Mouse (Mus musculus) neural tube, embryonic 11.5 days (tissue): Measurements from ENCODE around the gene Snapc2. TPM values are rescaled to one million over a fixed set of nuclear protein-coding genes. Genes with fewer than 3 reads are reported as not detected.
A peak's percentile ranks its signal among the peaks of the same experiment; 100 is the strongest.
"Not testable (repeated sequence)": the region's sequence is repeated elsewhere in the genome, so short reads cannot be mapped to it uniquely, and the experiment has no call there.

Experiments used
- ATAC-seq: fragments of 200-750 bp; cut with Nextera tagmentation; 2 replicates; pipeline ENCODE4 v1.8.0; 2017; ENCODE audit warnings: moderate number of reproducible peaks, mild to moderate bottlenecking, moderate TSS enrichment, moderate library complexity; ENCODE audit not compliant: insufficient read depth, low FRiP score, low TSS enrichment
- DNase-seq: peaks from one replicate; pipeline ENCODE4 v3.0.0-alpha.2; 2015; ENCODE audit warnings: low spot score
- H3K27ac ChIP-seq: fragments of 300-500 bp; sonication (generic); 2 replicates; pipeline ENCODE4 v1.5.1; 2014; ENCODE audit warnings: low read depth, mild to moderate bottlenecking, low read length
- H3K27me3 ChIP-seq: fragments of 300-500 bp; sonication (generic); 2 replicates; pipeline ENCODE4 v1.6.1; 2014; ENCODE audit warnings: mild to moderate bottlenecking, low read length, mixed read lengths; ENCODE audit not compliant: control insufficient read depth, insufficient read depth
- H3K36me3 ChIP-seq: fragments of 300-500 bp; sonication (generic); 2 replicates; pipeline ENCODE4 v1.6.1; 2014; ENCODE audit warnings: mild to moderate bottlenecking, low read length, moderate library complexity, mixed read lengths; ENCODE audit not compliant: control insufficient read depth, insufficient read depth
- H3K4me1 ChIP-seq: fragments of 300-500 bp; sonication (generic); 2 replicates; pipeline ENCODE4 v1.6.1; 2014; ENCODE audit warnings: low read length, mixed read lengths; ENCODE audit not compliant: control insufficient read depth, insufficient read depth
- H3K4me2 ChIP-seq: fragments of 300-500 bp; sonication (generic); 2 replicates; pipeline ENCODE4 v1.6.1; 2014; ENCODE audit warnings: low read depth, mild to moderate bottlenecking, moderate library complexity
- H3K4me3 ChIP-seq: fragments of 300-500 bp; sonication (generic); 2 replicates; pipeline ENCODE4 v1.5.1; 2014; ENCODE audit warnings: low read depth, low read length
- H3K9ac ChIP-seq: fragments of 300-500 bp; sonication (generic); 2 replicates; pipeline ENCODE4 v1.6.1; 2014; ENCODE audit warnings: mild to moderate bottlenecking, low read length
- H3K9me3 ChIP-seq: fragments of 300-500 bp; sonication (generic); 2 replicates; pipeline ENCODE4 v1.6.1; 2016; ENCODE audit warnings: low read length; ENCODE audit not compliant: control insufficient read depth
- WGBS: fragments of 180-500 bp; shearing (Covaris S2); extraction: QIAGEN DNeasy Blood & Tissue Kit; methylation state at CpG from one replicate; pipeline ENCODE4 v1.1.7; 2014; 5-methylcytosine and 5-hydroxymethylcytosine counted together
- polyA plus RNA-seq: library from polyadenylated mRNA; unstranded; fragments of >200 nt; fragmentation: Nextera tagmentation; extraction: Ambion mirVana; gene quantifications from 2 replicates; pipeline ENCODE4 v1.2.1, GENCODE M21; 2014

Snapc2 gene
- polyA plus RNA-seq, 1 experiment from 2014 or later = 68.6 TPM

DNA sequence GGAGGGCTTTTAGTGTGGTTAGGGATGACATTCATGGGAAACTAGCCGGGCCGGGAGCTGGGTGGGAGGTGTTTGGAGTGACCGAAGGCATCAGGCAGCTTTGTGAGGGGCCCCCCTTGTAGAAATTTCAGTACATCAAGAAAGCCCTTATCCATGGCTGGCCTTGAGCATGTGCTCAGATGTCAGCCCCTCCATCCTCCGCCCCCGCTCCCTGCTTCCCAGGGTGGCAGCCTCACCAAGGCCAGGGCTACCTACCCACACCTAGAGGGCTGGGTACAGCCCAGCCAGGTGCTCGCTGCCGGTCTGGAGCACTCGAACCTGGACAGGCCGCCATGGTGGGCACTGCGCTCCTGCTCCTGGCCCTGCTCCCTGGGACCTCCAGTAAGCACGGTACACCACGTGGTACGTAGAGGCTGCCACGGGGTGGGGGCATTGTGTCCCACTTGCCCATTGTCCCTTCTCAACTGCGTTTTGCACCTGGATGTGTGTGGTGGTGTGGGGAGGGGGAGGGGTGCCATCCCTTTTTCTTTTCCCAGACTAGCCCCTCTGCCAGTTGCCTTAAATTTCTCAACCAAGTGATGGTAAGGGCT is 4.8 kb upstream of the Snapc2 start, which contains the start of gene Tgfbr3l:
Gene Tgfbr3l (plus strand): TSS at position 264 of the 590 bp plus-strand sequence.
- Histone ChIP-seq H3K27ac (no peak within 1 kb of the TSS), H3K9me3 (no peaks in the 10 kb centered on the region; the same call in 1 of the 2 replicates), H3K4me1 (no peaks in the 10 kb centered on the region), H3K4me2 (no peak within 1 kb of the TSS), H3K36me3 (peaks cover 24% of the 10 kb centered on the region), H3K4me3 (no peak within 1 kb of the TSS), H3K9ac (no peak within 1 kb of the TSS), H3K27me3 (0 out of 2 replicates have a peak, but pooled peaks cover 2% of the 10 kb centered on the region)
- DNase-seq = no peak
- ATAC-seq = no peak
- WGBS = 82% methylated on average over 15 of the region's 15 CpGs

DNA sequence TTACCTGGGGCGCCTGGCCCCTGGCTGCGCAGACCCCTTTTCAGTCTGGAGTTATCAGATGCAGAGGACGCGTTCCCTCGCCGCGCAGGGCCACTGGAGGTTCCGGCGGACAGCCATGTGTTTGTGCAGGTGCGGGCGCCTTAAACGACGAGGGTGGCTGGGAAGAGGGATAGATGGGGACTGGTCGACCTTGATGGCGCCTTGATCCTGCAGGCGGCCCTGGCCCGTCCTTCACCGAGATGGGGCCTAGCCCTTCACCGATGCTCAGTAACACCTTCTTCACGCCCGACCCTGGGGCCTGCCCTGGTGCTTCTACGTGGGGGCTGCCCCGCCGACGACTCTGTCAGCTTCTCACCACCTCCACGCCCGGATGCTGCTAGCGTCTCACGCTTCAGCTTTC is 3.7 kb upstream of the Snapc2 start:
- Histone ChIP-seq H3K27me3 (0 out of 2 replicates have a peak, but pooled peaks cover 2% of the 10 kb centered on the region), H3K4me1 (peaks cover 5% of the 10 kb centered on the region), H3K4me2 (no peak overlapping the region), H3K9me3 (no peaks in the 10 kb centered on the region; the same call in 1 of the 2 replicates), H3K36me3 (peaks cover 15% of the 10 kb centered on the region), H3K9ac (no peak overlapping the region), H3K27ac (no peak overlapping the region), H3K4me3 (no peak overlapping the region)
- WGBS = 17% methylated on average over 29 of the region's 29 CpGs
- ATAC-seq (no peak), DNase-seq (peak; percentile 55)

DNA sequence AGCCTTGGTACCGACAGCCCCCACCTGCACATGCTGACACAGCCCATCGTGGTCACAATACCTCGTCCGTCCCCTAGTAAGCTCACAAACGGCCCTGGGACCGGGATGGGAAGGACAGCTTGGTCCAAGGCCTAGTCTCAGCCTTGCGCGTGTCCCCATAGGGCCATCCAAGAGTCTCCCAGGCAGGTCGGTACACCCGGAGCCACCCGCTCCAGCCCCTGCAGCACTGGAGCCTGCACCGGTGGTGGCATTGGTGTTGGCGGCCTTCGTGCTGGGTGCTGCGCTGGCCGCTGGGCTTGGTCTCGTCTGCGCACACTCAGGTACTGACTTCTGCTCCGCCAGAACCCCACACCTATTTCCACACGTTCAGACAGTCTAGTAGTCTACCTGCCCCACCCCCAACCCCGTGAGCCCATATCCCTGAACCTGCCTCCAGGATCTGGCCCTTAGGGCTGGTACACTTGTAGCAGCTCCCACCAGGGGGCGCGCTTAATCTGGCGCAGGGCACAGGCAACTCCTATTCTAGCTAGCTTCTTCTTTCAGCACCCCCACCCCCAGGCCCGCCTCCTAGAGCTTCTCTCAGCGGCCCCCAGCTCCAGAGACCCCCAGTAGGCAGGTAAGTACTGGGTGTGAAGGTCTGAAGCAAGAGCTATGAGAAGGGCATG is 2.4 kb upstream of the Snapc2 start:
- Histone ChIP-seq H3K36me3 (peaks cover 8% of the 10 kb centered on the region), H3K9ac (no peak overlapping the region), H3K4me2 (no peak overlapping the region), H3K27ac (no peak overlapping the region), H3K4me1 (peaks cover 5% of the 10 kb centered on the region), H3K27me3 (0 out of 2 replicates have a peak, but pooled peaks cover 2% of the 10 kb centered on the region), H3K4me3 (no peak overlapping the region), H3K9me3 (no peaks in the 10 kb centered on the region)
- WGBS = 28% methylated on average over 26 of the region's 26 CpGs
- ATAC-seq = no peak
- peak; percentile 85 for DNase-seq

DNA sequence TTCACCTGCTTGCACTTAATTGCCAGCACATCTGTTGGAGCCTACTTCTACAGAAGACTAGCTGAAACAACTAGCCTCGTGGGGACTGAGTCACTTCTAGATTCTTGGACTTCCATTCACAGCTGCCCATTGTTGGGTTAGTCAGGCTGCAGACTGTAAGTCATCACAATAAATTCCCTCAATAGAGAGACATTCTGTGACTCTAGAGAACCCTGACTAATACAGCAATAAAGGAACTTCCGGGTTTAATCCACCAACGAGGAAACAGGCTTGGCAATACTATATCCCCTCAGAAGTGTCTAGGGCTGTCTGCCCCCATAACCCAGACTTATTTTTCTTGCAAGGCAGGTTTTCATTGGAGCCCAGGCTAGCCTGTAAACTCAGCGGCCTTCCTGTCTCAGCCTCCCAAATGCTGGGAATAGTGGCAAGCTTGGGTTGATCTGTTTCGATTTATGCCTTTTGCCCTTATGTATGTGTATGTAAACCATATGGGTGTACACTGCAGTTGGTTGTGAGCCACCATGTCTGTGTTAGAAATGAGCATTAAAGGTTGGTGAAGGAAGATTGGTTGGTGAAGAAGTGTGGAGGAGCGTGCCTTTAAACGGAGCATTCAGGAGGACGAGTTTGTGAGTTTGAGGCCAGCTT is 642 bp upstream of the Snapc2 start:
- no peak overlapping the region for H3K27ac ChIP-seq
- H3K4me2 ChIP-seq = peak overlapping the region; percentile 72
- peak; percentile 0; the same call in 1 of the 2 replicates for ATAC-seq
- 0 out of 2 replicates have a peak, but pooled peaks cover 2% of the 10 kb centered on the region for H3K27me3 ChIP-seq
- peak; percentile 4 for DNase-seq
- no peaks in the 10 kb centered on the region for H3K9me3 ChIP-seq
- WGBS = 48% methylated on average over 8 of the region's 8 CpGs
- H3K36me3 ChIP-seq = peaks cover 2% of the 10 kb centered on the region; the same call in 1 of the 2 replicates
- peak overlapping the region; percentile 87 for H3K4me3 ChIP-seq
- H3K4me1 ChIP-seq = peaks cover 9% of the 10 kb centered on the region
- peak overlapping the region; percentile 84; the same call in 1 of the 2 replicates for H3K9ac ChIP-seq

DNA sequence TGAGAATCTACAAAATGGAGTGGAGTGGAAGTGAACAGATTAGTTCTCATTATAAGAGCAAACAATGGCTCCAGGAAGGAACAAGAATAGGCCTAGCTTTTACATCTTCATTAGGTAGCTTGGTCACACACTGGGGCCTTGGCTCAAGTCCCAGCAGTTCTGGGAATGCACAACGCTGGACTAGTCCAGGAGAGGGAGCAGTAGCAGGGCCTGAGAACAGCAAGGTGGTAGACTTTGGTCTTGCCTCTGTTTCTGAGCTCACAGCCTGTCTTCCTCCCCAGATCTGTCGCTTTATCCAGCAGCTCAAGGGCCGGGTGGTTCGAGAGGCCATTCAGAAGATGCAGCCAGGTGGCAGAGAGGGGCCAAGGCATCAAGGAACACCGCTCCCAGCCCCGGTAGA is 1.1 kb downstream of the Snapc2 start:
- Histone ChIP-seq H3K27me3 (0 out of 2 replicates have a peak, but pooled peaks cover 2% of the 10 kb centered on the region), H3K27ac (no peak overlapping the region), H3K4me3 (peak overlapping the region; percentile 87), H3K36me3 (peaks cover 2% of the 10 kb centered on the region; the same call in 1 of the 2 replicates), H3K9ac (no peak overlapping the region), H3K4me1 (peaks cover 15% of the 10 kb centered on the region), H3K4me2 (peak overlapping the region; percentile 72), H3K9me3 (no peaks in the 10 kb centered on the region)
- 69% methylated on average over 6 of the region's 6 CpGs for WGBS
- DNase-seq (no peak), ATAC-seq (no peak)

DNA sequence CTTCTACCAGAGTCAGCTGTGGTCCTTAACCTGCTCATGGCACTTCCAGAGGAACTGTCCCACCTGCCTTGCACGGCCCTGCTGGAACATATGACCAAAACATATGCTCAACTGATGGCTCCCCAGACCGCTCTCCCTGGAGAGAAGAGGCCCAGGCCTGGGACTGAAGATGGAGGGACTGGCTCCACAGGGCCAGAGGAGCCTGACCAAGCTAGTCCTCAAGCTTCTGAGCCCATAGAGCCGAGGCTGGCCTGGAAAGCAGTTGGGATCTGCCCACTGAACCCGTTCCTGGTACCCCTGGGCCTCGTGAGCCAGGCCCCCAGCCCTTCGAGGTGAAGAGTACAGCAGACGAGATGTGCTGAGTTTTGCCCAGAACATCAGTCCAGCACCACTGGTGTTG is 2.6 kb downstream of the Snapc2 start:
- not testable (repeated sequence) for H3K4me3 ChIP-seq, ATAC-seq, H3K4me2 ChIP-seq, H3K27ac ChIP-seq, H3K27me3 ChIP-seq, H3K9ac ChIP-seq, H3K36me3 ChIP-seq, H3K9me3 ChIP-seq
- DNase-seq = peak; percentile 6
- 88% methylated on average over 7 of the region's 7 CpGs for WGBS
- H3K4me1 ChIP-seq = peaks cover 22% of the 10 kb centered on the region

DNA sequence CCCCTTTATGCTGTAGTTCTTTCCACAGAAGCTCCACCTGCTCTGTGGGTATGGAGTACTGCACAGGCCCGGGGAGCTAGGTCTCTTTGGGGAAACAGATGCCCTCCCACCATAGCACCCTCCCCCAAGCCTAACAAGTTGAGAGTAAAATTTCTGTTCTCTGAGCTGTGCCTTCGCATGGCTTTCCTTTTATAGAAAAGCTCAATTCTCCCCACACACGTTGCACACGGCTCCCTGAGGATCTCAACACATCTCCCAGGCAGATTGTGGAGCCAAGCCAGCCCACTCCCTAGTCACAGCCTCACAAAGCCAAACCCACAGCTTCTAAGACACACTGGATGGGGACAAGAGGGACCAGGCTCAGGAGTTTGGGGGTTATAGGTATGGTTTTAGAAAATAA is 4.0 kb downstream of the Snapc2 start:
- H3K9me3 ChIP-seq = no peaks in the 10 kb centered on the region
- WGBS = 86% methylated on average over 4 of the region's 4 CpGs
- H3K27me3 ChIP-seq = no peaks in the 10 kb centered on the region
- H3K36me3 ChIP-seq = peaks cover 5% of the 10 kb centered on the region
- no peak overlapping the region for H3K27ac ChIP-seq
- peak overlapping the region; percentile 3; the same call in 1 of the 2 replicates for H3K4me2 ChIP-seq
- H3K9ac ChIP-seq = no peak overlapping the region; the same call in 1 of the 2 replicates
- ATAC-seq (no peak), DNase-seq (no peak)
- no peak overlapping the region for H3K4me3 ChIP-seq
- H3K4me1 ChIP-seq = peaks cover 22% of the 10 kb centered on the region

DNA sequence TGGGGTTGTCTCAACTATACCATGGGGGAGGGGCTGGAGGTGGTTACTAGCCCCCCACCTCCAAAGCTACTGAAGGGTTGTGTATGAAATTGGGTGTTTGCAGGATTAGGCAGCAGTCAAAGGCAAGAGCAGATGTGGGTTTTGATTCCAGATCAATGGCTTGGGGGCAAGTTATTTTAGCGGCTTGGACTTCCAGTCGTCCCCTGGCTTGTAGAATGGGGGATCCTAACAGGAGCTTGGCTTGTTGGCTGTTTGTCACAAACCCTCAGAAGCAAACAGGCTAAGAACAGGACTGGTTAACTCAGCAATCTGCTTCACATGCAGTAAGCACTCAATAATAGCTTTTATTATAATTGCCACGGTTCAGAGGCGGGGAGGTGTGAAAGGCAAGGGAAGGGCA is 4.5 kb downstream of the Snapc2 start:
- peaks cover 5% of the 10 kb centered on the region for H3K36me3 ChIP-seq
- no peaks in the 10 kb centered on the region for H3K27me3 ChIP-seq
- no peak overlapping the region for H3K27ac ChIP-seq
- H3K9ac ChIP-seq = peak overlapping the region; percentile 97
- H3K4me3 ChIP-seq = 0 out of 2 replicates have a peak overlapping the region, but pooled peaks have one; percentile 3
- 78% methylated on average over 4 of the region's 4 CpGs for WGBS
- peak overlapping the region; percentile 72 for H3K4me2 ChIP-seq
- H3K9me3 ChIP-seq = no peaks in the 10 kb centered on the region
- no peak for ATAC-seq
- DNase-seq = no peak
- peaks cover 22% of the 10 kb centered on the region for H3K4me1 ChIP-seq
